Mouse (Mus musculus) CH12.LX (cell line): ENCODE measurements around the gene Ppm1k.

Experiments used
- CTCF ChIP-seq, 2 experiments: IDR thresholded peaks in 1 of 2; conservative IDR thresholded peaks in 1 of 2; 2 replicates each; pipeline ENCODE4 v1.5.1; 2011 to 2012; ENCODE audit warnings: low read depth in 2 of 2, low read length in 2 of 2, improper control_type of control experiment in 1 of 2, inconsistent platforms in 1 of 2, mild to moderate bottlenecking in 1 of 2, moderate library complexity in 1 of 2
- GABPA ChIP-seq: IDR thresholded peaks from 2 replicates; pipeline ENCODE4 v1.6.1; 2012; ENCODE audit warnings: low read depth, low read length, improper control_type of control experiment, inconsistent platforms; ENCODE audit not compliant: insufficient replicate concordance
- MXI1 ChIP-seq: IDR thresholded peaks from 2 replicates; pipeline ENCODE4 v1.6.1; 2011; ENCODE audit warnings: mild to moderate bottlenecking, low read depth, low read length, improper control_type of control experiment
- POLR2A ChIP-seq: IDR thresholded peaks from 2 replicates; pipeline ENCODE4 v1.6.1; 2011; ENCODE audit warnings: low read depth, mild to moderate bottlenecking, improper control_type of control experiment, low read length
- TCF12 ChIP-seq: IDR thresholded peaks from 2 replicates; pipeline ENCODE4 v1.6.1; 2014; ENCODE audit warnings: low read depth, mild to moderate bottlenecking, inconsistent platforms, low read length, improper control_type of control experiment

DNA sequence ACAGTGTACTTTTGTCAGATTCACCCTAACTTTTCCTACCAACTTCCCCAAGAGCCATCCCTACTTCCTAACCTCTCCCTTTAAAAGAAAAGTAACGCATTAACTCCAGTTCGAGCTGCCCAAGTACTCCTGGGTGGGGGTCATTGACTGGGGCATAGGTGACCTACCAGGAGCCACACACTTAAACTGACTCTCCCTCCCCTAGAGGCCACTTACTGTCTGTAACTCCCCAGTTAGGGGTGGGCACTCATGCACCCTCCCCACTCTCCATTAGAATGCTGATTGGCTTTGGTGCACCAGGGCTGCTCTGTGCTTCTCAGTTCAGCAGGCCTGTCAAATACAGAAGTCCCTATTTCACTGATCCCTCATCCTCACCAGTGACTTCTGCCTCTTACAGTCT lies 8.3 kb downstream of the Ppm1k start:
- TF ChIP-seq POLR2A (no peak), CTCF (conservative IDR thresholded peaks at IDR 0.05 in 1 of 2, IDR thresholded peaks at IDR 0.05 in 1 of 2; ENCODE audit: low read depth in 2 of 2, low read length in 2 of 2) (no peak), GABPA (no peak), MXI1 (no peak), TCF12 (no peak)
